Mouse (Mus musculus) liver, embryonic 13.5 days (tissue): ENCODE results near the gene Adcy3. TPM values are rescaled to one million over a fixed set of nuclear protein-coding genes. Genes with fewer than 3 reads are reported as not detected.

ENCODE experiments used
- ATAC-seq: fragments of 200-750 bp; cut with Nextera tagmentation; 2 replicates; pipeline ENCODE4 v1.8.0; 2017; ENCODE audit warnings: low read depth, mild to moderate bottlenecking, moderate number of reproducible peaks, moderate library complexity
- DNase-seq: peaks from one replicate; pipeline ENCODE4 v3.0.0; 2022
- H3K27ac ChIP-seq: fragments of 300-500 bp; sonication (generic); 2 replicates; pipeline ENCODE4 v1.5.1; 2015; ENCODE audit warnings: moderate library complexity, mild to moderate bottlenecking, inconsistent platforms
- H3K27me3 ChIP-seq: fragments of 300-500 bp; sonication (generic); 2 replicates; pipeline ENCODE4 v1.6.1; 2015; ENCODE audit warnings: mild to moderate bottlenecking, inconsistent platforms
- H3K36me3 ChIP-seq: fragments of 300-500 bp; sonication (generic); 2 replicates; pipeline ENCODE4 v1.6.1; 2015; ENCODE audit warnings: mild to moderate bottlenecking, inconsistent platforms
- H3K4me1 ChIP-seq: fragments of 300-500 bp; sonication (generic); replicated peaks from 2 replicates; pipeline ENCODE4 v1.6.1; 2015; ENCODE audit warnings: inconsistent platforms
- H3K4me2 ChIP-seq: fragments of 300-500 bp; sonication (generic); 2 replicates; pipeline ENCODE4 v1.6.1; 2015; ENCODE audit warnings: inconsistent platforms, mild to moderate bottlenecking, moderate library complexity
- H3K4me3 ChIP-seq: fragments of 300-500 bp; sonication (generic); replicated peaks from 2 replicates; pipeline ENCODE4 v1.5.1; 2015; ENCODE audit warnings: mild to moderate bottlenecking, inconsistent platforms
- H3K9ac ChIP-seq: fragments of 300-500 bp; sonication (generic); 2 replicates; pipeline ENCODE4 v1.6.1; 2015; ENCODE audit warnings: mild to moderate bottlenecking, inconsistent platforms
- H3K9me3 ChIP-seq: fragments of 300-500 bp; sonication (generic); replicated peaks from 2 replicates; pipeline ENCODE4 v1.6.1; 2016; ENCODE audit warnings: inconsistent platforms
- WGBS: fragments of 180-500 bp; shearing (Covaris S2); methylation state at CpG from one replicate; pipeline ENCODE4 v1.1.7; 2015; ENCODE audit not compliant: insufficient replicate concordance; 5-methylcytosine and 5-hydroxymethylcytosine counted together
- polyA plus RNA-seq: library from polyadenylated mRNA; unstranded; fragments of >200 nt; fragmentation: Nextera tagmentation; extraction: Ambion mirVana; gene quantifications from 2 replicates; pipeline ENCODE4 v1.2.1, GENCODE M21; 2015

The Adcy3 gene
- polyA plus RNA-seq, 1 experiment from 2014 or later: 0.82 TPM

GRCm38 (mm10) chr12:4158179-4158578, 25.3 kb downstream of the Adcy3 start:
- no peaks in the 10 kb centered on the region for H3K27me3 ChIP-seq
- no peak overlapping the region for H3K4me2 ChIP-seq
- H3K9me3 ChIP-seq: no peaks in the 10 kb centered on the region
- H3K9ac ChIP-seq: no peak overlapping the region
- DNase-seq (no peak), ATAC-seq (no peak)
- 13% methylated on average over 3 of the region's 3 CpGs for WGBS
- no peaks in the 10 kb centered on the region for H3K36me3 ChIP-seq
- H3K4me1 ChIP-seq: no peaks in the 10 kb centered on the region
- no peak overlapping the region for H3K4me3 ChIP-seq
- H3K27ac ChIP-seq: no peak overlapping the region

GRCm38 (mm10) chr12:4158868-4159632, 26.1 kb downstream of the Adcy3 start:
- ATAC-seq: no peak
- H3K27ac ChIP-seq: no peak overlapping the region
- no peak overlapping the region for H3K4me3 ChIP-seq
- no peak overlapping the region for H3K9ac ChIP-seq
- no peaks in the 10 kb centered on the region for H3K4me1 ChIP-seq
- no peak overlapping the region for H3K4me2 ChIP-seq
- no peaks in the 10 kb centered on the region for H3K36me3 ChIP-seq
- H3K27me3 ChIP-seq: no peaks in the 10 kb centered on the region
- 66% methylated on average over 7 of the region's 7 CpGs for WGBS
- no peaks in the 10 kb centered on the region for H3K9me3 ChIP-seq
- DNase-seq: no peak

GRCm38 (mm10) chr12:4160322-4160721, 27.4 kb downstream of the Adcy3 start:
- WGBS: 55% methylated on average over 7 of the region's 7 CpGs

DNA sequence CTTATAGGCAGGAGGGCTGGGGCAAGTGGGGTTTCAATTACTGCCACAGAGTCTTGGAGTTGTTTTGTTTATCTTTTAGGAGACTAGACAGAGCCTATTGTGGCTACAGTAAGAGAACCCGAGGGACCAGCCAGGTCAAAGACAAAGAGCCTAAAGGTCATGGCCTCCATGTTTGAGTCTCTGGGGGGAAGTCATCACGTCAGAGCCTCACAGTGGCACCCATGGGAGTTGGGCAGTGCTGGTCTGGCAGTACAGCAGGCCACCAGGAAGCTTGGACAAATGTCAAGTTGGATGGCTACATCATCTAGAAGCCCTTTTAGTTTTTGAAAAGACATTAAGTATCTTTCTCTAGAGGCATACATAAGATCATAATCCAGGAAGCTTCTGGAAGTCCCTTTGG, 30.0 kb downstream of the Adcy3 start:
- Histone ChIP-seq H3K4me1 (no peaks in the 10 kb centered on the region), H3K4me3 (no peak overlapping the region), H3K27me3 (no peaks in the 10 kb centered on the region), H3K36me3 (no peaks in the 10 kb centered on the region), H3K27ac (no peak overlapping the region), H3K4me2 (no peak overlapping the region), H3K9me3 (no peaks in the 10 kb centered on the region), H3K9ac (no peak overlapping the region)
- 37% methylated on average over 2 of the region's 2 CpGs for WGBS
- DNase-seq (no peak), ATAC-seq (no peak)

More at GRCm38 (mm10) chr12:4160322-4160721, 27.4 kb downstream of the Adcy3 start:
- Histone ChIP-seq H3K27me3 (no peaks in the 10 kb centered on the region), H3K4me1 (no peaks in the 10 kb centered on the region), H3K27ac (no peak overlapping the region), H3K4me2 (no peak overlapping the region), H3K36me3 (no peaks in the 10 kb centered on the region), H3K9me3 (no peaks in the 10 kb centered on the region), H3K4me3 (no peak overlapping the region), H3K9ac (no peak overlapping the region)
- DNase-seq (no peak), ATAC-seq (no peak)

- Histone ChIP-seq H3K27ac (no peak overlapping the region), H3K4me2 (no peak overlapping the region), H3K4me3 (no peak overlapping the region), H3K9ac (no peak overlapping the region), H3K9me3 (no peaks in the 10 kb centered on the region), H3K27me3 (no peaks in the 10 kb centered on the region), H3K36me3 (no peaks in the 10 kb centered on the region), H3K4me1 (no peaks in the 10 kb centered on the region)
- 44% methylated on average over 3 of the region's 3 CpGs for WGBS
- DNase-seq (no peak), ATAC-seq (no peak)
These were observed 34.1 kb downstream of the Adcy3 start for GRCm38 (mm10) chr12:4166970-4167369.

GRCm38 (mm10) chr12:4169058-4169457, 36.2 kb downstream of the Adcy3 start:
- no peaks in the 10 kb centered on the region for H3K4me1 ChIP-seq
- H3K36me3 ChIP-seq: no peaks in the 10 kb centered on the region
- no peak for ATAC-seq
- H3K27ac ChIP-seq: no peak overlapping the region
- H3K27me3 ChIP-seq: no peaks in the 10 kb centered on the region
- no peaks in the 10 kb centered on the region for H3K9me3 ChIP-seq
- no peak for DNase-seq
- no peak overlapping the region for H3K4me2 ChIP-seq
- H3K9ac ChIP-seq: no peak overlapping the region
- WGBS: 64% methylated on average over 1 of the region's 1 CpGs
- H3K4me3 ChIP-seq: no peak overlapping the region

DNA sequence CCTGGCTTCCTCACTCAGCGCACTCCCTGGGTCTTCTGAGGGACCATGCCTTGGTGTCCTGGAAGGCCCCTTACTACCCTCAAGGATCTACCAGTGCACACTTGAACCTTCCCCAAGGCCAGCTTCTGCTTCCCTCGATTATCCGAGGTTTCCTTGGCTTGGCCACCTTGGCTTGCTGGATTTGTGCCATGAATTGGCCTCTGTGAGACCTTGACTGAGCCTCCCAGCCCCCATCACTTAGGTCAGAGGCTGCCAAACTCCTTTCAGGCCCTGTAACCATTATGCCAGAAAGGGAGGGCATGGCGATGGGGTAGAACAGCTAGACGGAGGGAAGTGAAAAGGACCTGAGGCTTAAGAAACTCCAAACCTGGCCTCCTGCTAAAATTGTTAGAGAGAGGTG, 36.7 kb downstream of the Adcy3 start:
- Histone ChIP-seq H3K4me1 (no peaks in the 10 kb centered on the region), H3K27me3 (no peaks in the 10 kb centered on the region), H3K4me3 (no peak overlapping the region), H3K27ac (no peak overlapping the region), H3K9ac (no peak overlapping the region), H3K36me3 (no peaks in the 10 kb centered on the region), H3K4me2 (no peak overlapping the region), H3K9me3 (no peaks in the 10 kb centered on the region)
- WGBS: 76% methylated on average over 5 of the region's 5 CpGs
- ATAC-seq: no peak
- DNase-seq: no peak

GRCm38 (mm10) chr12:4173108-4173790, 40.3 kb downstream of the Adcy3 start:
- 76% methylated on average over 15 of the region's 15 CpGs for WGBS
- no peaks in the 10 kb centered on the region for H3K9me3 ChIP-seq
- H3K4me2 ChIP-seq: no peak overlapping the region
- H3K4me3 ChIP-seq: no peak overlapping the region
- H3K9ac ChIP-seq: no peak overlapping the region
- no peaks in the 10 kb centered on the region for H3K36me3 ChIP-seq
- no peak for ATAC-seq
- no peak for DNase-seq
- no peak overlapping the region for H3K27ac ChIP-seq
- no peaks in the 10 kb centered on the region for H3K27me3 ChIP-seq
- H3K4me1 ChIP-seq: no peaks in the 10 kb centered on the region

- H3K9ac ChIP-seq: no peak overlapping the region
- H3K4me3 ChIP-seq: no peak overlapping the region
- no peaks in the 10 kb centered on the region for H3K36me3 ChIP-seq
- ATAC-seq (no peak), DNase-seq (no peak)
- no peaks in the 10 kb centered on the region for H3K27me3 ChIP-seq
- WGBS: 60% methylated on average over 5 of the region's 5 CpGs
- no peaks in the 10 kb centered on the region for H3K4me1 ChIP-seq
- H3K9me3 ChIP-seq: no peaks in the 10 kb centered on the region
- H3K27ac ChIP-seq: no peak overlapping the region
- no peak overlapping the region for H3K4me2 ChIP-seq
These were observed 45.9 kb downstream of the Adcy3 start for GRCm38 (mm10) chr12:4178839-4179238.

DNA sequence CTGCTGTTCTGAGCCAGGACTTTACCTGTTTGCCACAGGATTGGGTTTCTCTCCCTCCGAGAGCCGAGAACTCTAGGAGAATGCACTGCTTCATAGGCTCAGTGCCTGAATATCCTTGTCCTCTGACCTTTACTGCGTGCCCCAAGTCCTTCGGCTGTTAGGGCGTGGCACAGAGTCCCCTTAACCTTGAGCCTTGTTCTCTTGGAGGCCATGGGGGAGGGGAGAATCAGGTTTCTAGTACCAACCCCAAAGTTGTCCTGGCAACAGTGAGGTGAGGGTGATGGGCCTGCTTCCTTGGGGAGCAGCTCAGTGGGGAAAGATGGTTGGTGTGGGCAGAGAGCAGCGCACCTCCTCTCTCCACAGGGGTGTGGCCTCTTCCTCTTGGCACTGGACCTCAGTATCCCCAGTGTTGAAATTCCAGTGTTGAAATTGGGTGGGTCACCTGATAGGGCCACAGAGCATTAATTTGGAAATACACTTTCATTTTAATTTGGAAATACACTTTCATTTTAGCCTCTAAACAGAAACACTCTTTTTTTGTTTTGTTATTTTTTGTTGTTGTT, 46.8 kb downstream of the Adcy3 start:
- H3K9me3 ChIP-seq: no peaks in the 10 kb centered on the region
- no peaks in the 10 kb centered on the region for H3K4me1 ChIP-seq
- H3K9ac ChIP-seq: no peak overlapping the region
- no peak overlapping the region for H3K4me3 ChIP-seq
- no peaks in the 10 kb centered on the region for H3K36me3 ChIP-seq
- no peaks in the 10 kb centered on the region for H3K27me3 ChIP-seq
- no peak overlapping the region for H3K27ac ChIP-seq
- ATAC-seq (no peak), DNase-seq (no peak)
- no peak overlapping the region for H3K4me2 ChIP-seq
- WGBS: 66% methylated on average over 6 of the region's 6 CpGs

DNA sequence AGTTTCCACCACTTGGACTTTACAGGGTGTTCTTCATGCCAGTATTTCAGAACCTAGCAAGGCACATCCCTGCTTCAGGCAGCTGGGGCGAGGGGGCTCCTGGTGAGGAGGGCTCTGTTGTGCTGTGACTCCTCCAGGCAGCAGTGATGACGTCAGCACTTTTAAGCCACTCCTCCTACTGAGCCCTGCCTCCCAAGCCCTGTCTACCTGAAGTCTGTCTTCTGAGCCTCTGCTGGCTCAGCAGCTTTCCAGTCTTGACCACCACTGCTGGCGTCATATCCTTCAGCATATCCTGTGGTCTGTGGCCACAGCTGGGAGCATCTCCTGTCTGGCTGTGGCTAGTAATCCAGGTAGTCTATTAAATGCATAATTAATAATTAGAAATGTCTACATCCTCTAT, 47.6 kb downstream of the Adcy3 start:
- Histone ChIP-seq H3K9me3 (no peaks in the 10 kb centered on the region), H3K27ac (no peak overlapping the region), H3K27me3 (no peaks in the 10 kb centered on the region), H3K9ac (no peak overlapping the region), H3K4me1 (no peaks in the 10 kb centered on the region), H3K4me3 (no peak overlapping the region), H3K36me3 (no peaks in the 10 kb centered on the region), H3K4me2 (no peak overlapping the region)
- 29% methylated on average over 3 of the region's 3 CpGs for WGBS
- ATAC-seq (no peak), DNase-seq (no peak)
